Mouse (Mus musculus): ENCODE data around the gene Myh14. TPM values are rescaled to one million over a fixed set of nuclear protein-coding genes. Genes with fewer than 3 reads are reported as not detected.
A peak's percentile ranks its signal among the peaks of the same experiment; 100 is the strongest.

Myh14 gene
- polyA plus RNA-seq, 1 experiment from 2014 or later, result 1.8 TPM

GRCm38 (mm10) chr7:44701921-44702320 is 31.3 kb upstream of the Myh14 start:
- 6% methylated on average over 6 of the region's 6 CpGs for WGBS
- Histone ChIP-seq H3K4me2 (replicated peaks; ENCODE audit: low read depth, low read length) (no peak overlapping the region), H3K4me3 (ENCODE audit: low read length) (no peak overlapping the region), H3K4me1 (ENCODE audit: control insufficient read depth, insufficient read depth, low read length) (0 out of 2 replicates have a peak, but pooled peaks cover 3% of the 10 kb centered on the region), H3K36me3 (ENCODE audit: control insufficient read depth, insufficient read depth, low read length) (no peaks in the 10 kb centered on the region), H3K27ac (ENCODE audit: low read depth, low read length) (no peak overlapping the region), H3K9me3 (ENCODE audit: control insufficient read depth, low read length) (no peaks in the 10 kb centered on the region), H3K27me3 (ENCODE audit: control insufficient read depth, insufficient read depth, low read length) (no peaks in the 10 kb centered on the region), H3K9ac (ENCODE audit: low read depth, low read length) (no peak overlapping the region)
- no peak for ATAC-seq (ENCODE audit: low FRiP score, low TSS enrichment)

GRCm38 (mm10) chr7:44697980-44698379 is 27.3 kb upstream of the Myh14 start:
- no peak for ATAC-seq (ENCODE audit: low FRiP score, low TSS enrichment)

GRCm38 (mm10) chr7:44697191-44697710 is 26.6 kb upstream of the Myh14 start:
- WGBS, result 11% methylated on average over 20 of the region's 20 CpGs
- no peaks in the 10 kb centered on the region for H3K9me3 ChIP-seq (ENCODE audit: control insufficient read depth, low read length)
- H3K27ac ChIP-seq (ENCODE audit: low read depth, low read length), result no peak overlapping the region
- H3K4me2 ChIP-seq (replicated peaks; ENCODE audit: low read depth, low read length), result no peak overlapping the region
- no peak overlapping the region for H3K9ac ChIP-seq (ENCODE audit: low read depth, low read length)
- H3K4me3 ChIP-seq (ENCODE audit: low read length), result no peak overlapping the region
- H3K4me1 ChIP-seq (ENCODE audit: control insufficient read depth, insufficient read depth, low read length), result 0 out of 2 replicates have a peak, but pooled peaks cover 3% of the 10 kb centered on the region
- no peaks in the 10 kb centered on the region for H3K36me3 ChIP-seq (ENCODE audit: control insufficient read depth, insufficient read depth, low read length)
- ATAC-seq (ENCODE audit: low FRiP score, low TSS enrichment), result peak; percentile 45
- H3K27me3 ChIP-seq (ENCODE audit: control insufficient read depth, insufficient read depth, low read length), result no peaks in the 10 kb centered on the region

More at GRCm38 (mm10) chr7:44697980-44698379, 27.3 kb upstream of the Myh14 start:
- Histone ChIP-seq H3K27ac (ENCODE audit: low read depth, low read length) (no peak overlapping the region), H3K9me3 (ENCODE audit: control insufficient read depth, low read length) (no peaks in the 10 kb centered on the region), H3K4me3 (ENCODE audit: low read length) (no peak overlapping the region), H3K4me1 (ENCODE audit: control insufficient read depth, insufficient read depth, low read length) (0 out of 2 replicates have a peak, but pooled peaks cover 3% of the 10 kb centered on the region), H3K9ac (ENCODE audit: low read depth, low read length) (no peak overlapping the region), H3K27me3 (ENCODE audit: control insufficient read depth, insufficient read depth, low read length) (no peaks in the 10 kb centered on the region), H3K36me3 (ENCODE audit: control insufficient read depth, insufficient read depth, low read length) (no peaks in the 10 kb centered on the region), H3K4me2 (replicated peaks; ENCODE audit: low read depth, low read length) (no peak overlapping the region)
- 53% methylated on average over 7 of the region's 7 CpGs for WGBS

GRCm38 (mm10) chr7:44695223-44695622 is 24.6 kb upstream of the Myh14 start:
- Histone ChIP-seq H3K9ac (ENCODE audit: low read depth, low read length) (no peak overlapping the region), H3K36me3 (ENCODE audit: control insufficient read depth, insufficient read depth, low read length) (no peaks in the 10 kb centered on the region), H3K4me1 (ENCODE audit: control insufficient read depth, insufficient read depth, low read length) (0 out of 2 replicates have a peak, but pooled peaks cover 3% of the 10 kb centered on the region), H3K4me2 (replicated peaks; ENCODE audit: low read depth, low read length) (no peak overlapping the region), H3K9me3 (ENCODE audit: control insufficient read depth, low read length) (no peaks in the 10 kb centered on the region), H3K4me3 (ENCODE audit: low read length) (no peak overlapping the region), H3K27ac (ENCODE audit: low read depth, low read length) (no peak overlapping the region), H3K27me3 (ENCODE audit: control insufficient read depth, insufficient read depth, low read length) (no peaks in the 10 kb centered on the region)
- ATAC-seq (ENCODE audit: low FRiP score, low TSS enrichment), result no peak
- 88% methylated on average over 4 of the region's 4 CpGs for WGBS

- Histone ChIP-seq H3K36me3 (ENCODE audit: control insufficient read depth, insufficient read depth, low read length) (no peaks in the 10 kb centered on the region), H3K4me3 (ENCODE audit: low read length) (no peak overlapping the region), H3K27ac (ENCODE audit: low read depth, low read length) (no peak overlapping the region), H3K4me1 (ENCODE audit: control insufficient read depth, insufficient read depth, low read length) (0 out of 2 replicates have a peak, but pooled peaks cover 3% of the 10 kb centered on the region), H3K27me3 (ENCODE audit: control insufficient read depth, insufficient read depth, low read length) (no peaks in the 10 kb centered on the region), H3K9me3 (ENCODE audit: control insufficient read depth, low read length) (no peaks in the 10 kb centered on the region), H3K9ac (ENCODE audit: low read depth, low read length) (no peak overlapping the region), H3K4me2 (replicated peaks; ENCODE audit: low read depth, low read length) (no peak overlapping the region)
- ATAC-seq (ENCODE audit: low FRiP score, low TSS enrichment), result no peak
- 65% methylated on average over 10 of the region's 10 CpGs for WGBS
Measured at GRCm38 (mm10) chr7:44693427-44694175, 23.0 kb upstream of the Myh14 start.

- WGBS, result 85% methylated on average over 7 of the region's 7 CpGs
- Histone ChIP-seq H3K27ac (ENCODE audit: low read depth, low read length) (no peak overlapping the region), H3K4me2 (replicated peaks; ENCODE audit: low read depth, low read length) (no peak overlapping the region), H3K9ac (ENCODE audit: low read depth, low read length) (no peak overlapping the region), H3K4me3 (ENCODE audit: low read length) (no peak overlapping the region), H3K27me3 (ENCODE audit: control insufficient read depth, insufficient read depth, low read length) (no peaks in the 10 kb centered on the region), H3K9me3 (ENCODE audit: control insufficient read depth, low read length) (no peaks in the 10 kb centered on the region), H3K36me3 (ENCODE audit: control insufficient read depth, insufficient read depth, low read length) (no peaks in the 10 kb centered on the region), H3K4me1 (ENCODE audit: control insufficient read depth, insufficient read depth, low read length) (no peaks in the 10 kb centered on the region)
- no peak for ATAC-seq (ENCODE audit: low FRiP score, low TSS enrichment)
Measured at GRCm38 (mm10) chr7:44689331-44689730, 18.7 kb upstream of the Myh14 start.

- Histone ChIP-seq H3K4me1 (ENCODE audit: control insufficient read depth, insufficient read depth, low read length) (no peaks in the 10 kb centered on the region), H3K4me2 (replicated peaks; ENCODE audit: low read depth, low read length) (no peak overlapping the region), H3K9me3 (ENCODE audit: control insufficient read depth, low read length) (no peaks in the 10 kb centered on the region), H3K36me3 (ENCODE audit: control insufficient read depth, insufficient read depth, low read length) (no peaks in the 10 kb centered on the region), H3K4me3 (ENCODE audit: low read length) (no peak overlapping the region), H3K27ac (ENCODE audit: low read depth, low read length) (no peak overlapping the region), H3K9ac (ENCODE audit: low read depth, low read length) (no peak overlapping the region), H3K27me3 (ENCODE audit: control insufficient read depth, insufficient read depth, low read length) (no peaks in the 10 kb centered on the region)
- WGBS, result 74% methylated on average over 3 of the region's 3 CpGs
- no peak for ATAC-seq (ENCODE audit: low FRiP score, low TSS enrichment)
Measured at GRCm38 (mm10) chr7:44688890-44689289, 18.2 kb upstream of the Myh14 start.

GRCm38 (mm10) chr7:44685531-44686402 is 15.1 kb upstream of the Myh14 start:
- Histone ChIP-seq H3K36me3 (ENCODE audit: control insufficient read depth, insufficient read depth, low read length) (no peaks in the 10 kb centered on the region), H3K9ac (ENCODE audit: low read depth, low read length) (no peak overlapping the region), H3K4me2 (replicated peaks; ENCODE audit: low read depth, low read length) (no peak overlapping the region), H3K27ac (ENCODE audit: low read depth, low read length) (no peak overlapping the region), H3K27me3 (ENCODE audit: control insufficient read depth, insufficient read depth, low read length) (no peaks in the 10 kb centered on the region), H3K4me1 (ENCODE audit: control insufficient read depth, insufficient read depth, low read length) (no peaks in the 10 kb centered on the region), H3K9me3 (ENCODE audit: control insufficient read depth, low read length) (no peaks in the 10 kb centered on the region), H3K4me3 (ENCODE audit: low read length) (no peak overlapping the region)
- no peak for ATAC-seq (ENCODE audit: low FRiP score, low TSS enrichment)
- WGBS, result 67% methylated on average over 17 of the region's 17 CpGs
